Mouse (Mus musculus): ENCODE measurements around the gene Rps6.
"Not testable (repeated sequence)": the region's sequence is repeated elsewhere in the genome, so short reads cannot be mapped to it uniquely, and the experiment has no call there.

The Rps6 gene

DNA sequence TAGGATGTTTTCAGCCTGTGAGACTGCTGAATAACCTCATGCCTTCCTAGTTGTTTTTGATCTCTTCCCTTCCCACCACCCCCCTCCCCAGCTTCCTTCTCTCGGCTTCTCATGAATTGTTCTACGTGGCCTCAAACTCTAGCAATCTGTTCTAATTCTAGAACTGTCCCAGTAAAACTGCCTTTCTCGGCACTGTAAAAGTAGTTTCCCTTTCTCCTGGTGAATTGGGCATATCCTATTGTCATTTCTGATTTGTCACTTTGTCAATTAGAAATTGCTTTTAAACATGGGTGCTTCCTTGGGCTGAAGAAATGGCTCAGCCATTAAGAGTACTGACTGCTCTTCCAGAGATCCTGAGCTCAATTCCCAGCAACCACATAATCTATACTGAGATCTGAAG is 5.2 kb downstream of the Rps6 start:
- no peak for DNase-seq (ENCODE audit: low spot score in 2 of 2)

DNA sequence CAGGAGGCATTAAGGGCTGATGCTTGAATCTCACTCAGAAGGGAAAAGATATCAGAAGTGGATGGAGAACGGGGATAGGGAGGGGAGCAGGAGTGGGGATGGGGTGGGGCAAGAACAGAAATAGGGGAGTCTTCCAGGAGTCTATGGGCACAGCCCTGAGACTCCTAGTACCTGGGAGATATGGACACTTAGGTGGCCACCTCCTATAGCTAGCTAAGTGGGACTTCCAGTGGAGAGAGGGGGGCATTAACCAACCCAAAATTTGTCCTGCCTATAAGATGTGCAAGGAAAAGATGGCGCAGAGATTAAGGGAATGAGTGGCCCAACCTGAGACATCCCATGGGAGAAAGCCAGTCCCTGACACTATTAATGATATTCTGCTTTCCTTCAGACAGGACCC is 5.9 kb downstream of the Rps6 start:
- DNase-seq (ENCODE audit: low spot score in 2 of 2): no peak

DNA sequence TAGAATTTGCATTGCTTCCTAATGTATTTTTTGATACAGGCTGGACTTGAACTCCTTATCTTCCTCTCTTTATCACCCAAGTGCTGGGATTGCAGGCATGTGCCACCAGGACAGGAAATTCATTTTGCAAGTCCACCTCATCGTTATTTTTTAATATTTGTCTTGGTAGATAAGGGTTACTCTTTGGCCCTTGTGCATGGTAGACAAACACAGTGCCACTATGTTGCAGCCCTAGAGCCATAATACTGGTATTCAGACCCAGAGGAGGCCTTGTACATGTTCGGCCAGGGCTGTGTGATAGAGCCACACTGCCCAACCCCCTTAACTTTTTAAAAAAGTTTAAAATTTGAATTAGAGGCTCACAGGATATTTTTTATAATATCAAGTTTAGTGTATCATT is 10.0 kb downstream of the Rps6 start:
- DNase-seq (ENCODE audit: low spot score in 2 of 2): no peak

DNA sequence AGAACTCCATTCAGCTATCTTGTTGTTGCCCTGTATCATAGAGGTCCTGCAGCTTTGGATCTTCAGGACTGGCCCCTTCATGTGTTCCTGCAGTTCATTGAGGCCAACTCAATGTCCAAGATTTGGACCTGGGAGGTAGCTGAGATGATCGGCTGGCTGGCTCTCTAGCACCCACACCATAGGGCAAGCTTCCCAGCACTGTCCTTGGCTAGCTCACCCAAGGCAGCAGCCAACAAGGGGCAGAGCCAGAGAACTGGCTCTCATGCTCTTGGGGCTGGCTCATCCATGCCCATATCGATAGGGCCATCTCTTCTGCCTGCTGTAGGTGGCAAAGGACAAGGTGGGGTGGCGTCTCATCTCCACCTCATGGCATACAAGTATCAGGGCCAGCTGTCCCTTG is 11.8 kb downstream of the Rps6 start:
- no peak for DNase-seq (ENCODE audit: low spot score in 2 of 2)

DNA sequence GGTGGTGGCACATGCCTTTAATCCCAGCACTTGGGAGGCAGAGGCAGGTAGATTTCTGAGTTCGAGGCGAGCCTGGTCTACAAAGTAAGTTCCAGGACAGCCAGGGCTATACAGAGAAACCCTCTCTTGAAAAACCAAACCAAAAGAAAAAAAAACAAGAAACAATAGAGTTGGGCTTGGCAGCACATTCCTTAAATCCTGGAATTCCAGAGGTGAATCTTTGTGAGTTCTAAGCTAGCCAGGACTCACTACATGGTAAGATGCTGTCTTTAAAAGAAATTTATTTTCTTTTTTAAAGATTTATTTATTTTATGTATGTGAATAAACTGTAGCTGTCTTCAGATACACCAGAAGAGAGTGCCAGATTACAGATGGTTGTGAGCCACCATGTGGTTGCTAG is 16.1 kb downstream of the Rps6 start:
- DNase-seq (ENCODE audit: low spot score in 2 of 2): not testable (repeated sequence)

DNA sequence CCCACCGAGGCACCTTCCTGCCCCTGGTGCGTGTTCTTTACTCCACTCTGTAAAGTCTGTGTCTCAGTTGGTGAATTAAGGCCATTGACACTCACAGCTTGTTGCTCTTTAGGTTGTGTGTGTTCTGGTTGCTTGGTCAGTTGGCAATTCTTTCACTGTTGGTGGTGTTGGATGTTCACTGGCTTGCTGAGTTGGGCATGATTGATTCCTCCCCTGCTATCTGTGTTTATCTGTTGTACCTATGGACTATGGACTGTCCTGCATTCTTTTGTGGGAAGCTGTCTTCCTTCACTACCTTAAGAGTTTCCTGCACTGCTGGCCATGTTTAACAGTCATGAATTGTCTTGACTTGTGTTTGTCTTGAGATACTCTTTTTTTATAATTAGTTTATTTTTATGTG is 25.3 kb downstream of the Rps6 start:
- no peak for DNase-seq (ENCODE audit: low spot score in 2 of 2)

DNA sequence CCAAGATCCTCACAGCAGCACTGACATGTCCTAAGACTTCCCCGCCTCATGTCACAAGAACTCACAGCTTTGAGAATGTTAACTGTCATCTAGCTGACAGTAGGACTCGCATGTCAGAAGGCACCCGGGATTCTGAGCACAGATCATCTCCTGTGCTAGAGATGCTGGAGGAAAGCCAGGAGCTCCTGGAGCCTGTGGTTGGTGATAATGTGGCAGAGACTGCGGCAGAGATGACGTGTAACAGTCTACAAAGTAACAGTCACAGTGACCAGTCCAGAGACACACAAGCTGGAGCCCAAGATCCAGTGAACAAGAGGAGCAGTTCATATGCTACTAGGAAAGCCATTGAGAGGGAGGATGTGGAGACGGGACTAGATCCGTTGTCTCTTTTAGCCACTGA is 32.1 kb downstream of the Rps6 start:
- DNase-seq (ENCODE audit: low spot score in 2 of 2): no peak

DNA sequence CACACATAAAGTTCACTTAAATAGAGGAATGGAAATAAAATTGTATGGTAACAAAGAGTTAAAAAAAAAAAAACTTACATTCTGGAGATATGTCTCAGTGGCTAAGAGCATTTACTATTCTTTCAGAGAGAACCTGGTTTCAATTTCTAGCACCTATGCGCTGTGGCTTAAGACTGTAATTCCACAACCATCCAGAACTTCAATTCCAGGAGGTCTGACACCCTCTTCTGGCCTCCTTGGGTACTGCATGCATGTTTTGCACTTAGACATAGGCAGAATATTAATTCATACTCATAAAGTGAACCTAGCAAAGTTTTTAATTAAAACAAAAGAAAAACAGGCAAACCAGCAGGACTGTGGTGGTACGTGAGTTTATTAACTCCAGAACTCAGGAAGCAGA is 34.0 kb downstream of the Rps6 start:
- peak; percentile 32 to 46 for DNase-seq (ENCODE audit: low spot score in 2 of 2)

DNA sequence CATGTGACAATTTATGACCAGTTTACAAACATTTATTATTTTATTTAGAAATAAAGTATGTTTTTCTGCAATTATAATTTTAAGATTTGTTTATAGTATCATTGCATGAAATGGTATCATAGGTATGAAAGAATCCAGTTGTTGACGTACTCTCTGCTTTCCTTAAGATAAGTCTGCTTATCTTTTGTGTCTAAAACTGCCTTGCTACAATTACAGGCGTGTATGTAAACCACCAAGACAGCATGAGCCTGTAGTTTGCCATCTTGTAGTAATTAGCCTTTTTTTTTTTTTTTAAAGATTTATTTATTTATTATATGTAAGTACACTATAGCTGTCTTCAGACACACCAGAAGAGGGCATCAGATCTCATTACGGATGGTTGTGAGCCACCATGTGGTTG is 42.4 kb downstream of the Rps6 start:
- DNase-seq (ENCODE audit: low spot score in 2 of 2): no peak

DNA sequence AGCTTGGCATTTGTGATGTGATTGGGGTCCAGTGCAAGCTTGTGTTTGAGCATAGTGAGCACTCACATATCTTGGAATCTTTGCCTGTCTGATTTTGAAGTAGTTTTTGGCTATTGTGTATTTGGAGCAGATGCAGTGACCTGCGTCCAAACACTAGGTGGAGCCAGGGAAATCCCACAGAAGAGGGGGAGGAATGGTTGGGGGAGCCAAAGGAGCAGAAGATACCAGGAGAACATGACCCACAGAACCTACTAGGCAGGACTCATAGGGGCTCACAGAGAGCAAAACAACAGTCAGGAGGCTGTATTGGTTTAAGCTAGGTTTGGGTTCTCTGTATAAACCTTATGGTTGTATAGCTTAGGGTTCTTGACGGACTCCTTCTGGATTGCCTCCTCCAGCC is 46.6 kb downstream of the Rps6 start:
- no peak for DNase-seq (ENCODE audit: low spot score in 2 of 2)

Data from frontal cortex, postnatal 25 days (tissue).